Mouse (Mus musculus): Measurements from ENCODE around the gene Gm4858.
A peak's percentile ranks its signal among the peaks of the same experiment; 100 is the strongest.
"Not testable (repeated sequence)": the region's sequence is repeated elsewhere in the genome, so short reads cannot be mapped to it uniquely, and the experiment has no call there.

The Gm4858 gene

GRCm38 (mm10) chr3:93068523-93068922 lies at the start of gene Gm4858:
TSS of gene Gm4858 (plus strand) at chr3:93068823.
- not testable (repeated sequence) for DNase-seq

- no peak for DNase-seq
Observed at GRCm38 (mm10) chr3:93018960-93019359, 49.7 kb upstream of the Gm4858 start, which contains the start of gene Lce1m. TSS of gene Lce1m (minus strand) at chr3:93019060.

- no peak for DNase-seq
Observed at GRCm38 (mm10) chr3:93021171-93021570, 47.5 kb upstream of the Gm4858 start.

GRCm38 (mm10) chr3:93023411-93024184 lies 45.0 kb upstream of the Gm4858 start:
- DNase-seq = no peak

- no peak for DNase-seq
Observed at GRCm38 (mm10) chr3:93025486-93025885, 43.1 kb upstream of the Gm4858 start.

- DNase-seq = peak in 1 of 2 experiments; percentile 24
Observed at GRCm38 (mm10) chr3:93031450-93031849, 37.2 kb upstream of the Gm4858 start.

- DNase-seq = no peak
Observed at GRCm38 (mm10) chr3:93050182-93050581, 18.4 kb upstream of the Gm4858 start.

GRCm38 (mm10) chr3:93052826-93053474 lies 15.7 kb upstream of the Gm4858 start:
- DNase-seq = peak in 1 of 2 experiments; percentile 9

- no peak for DNase-seq
Observed at GRCm38 (mm10) chr3:93086631-93087030, 18.0 kb downstream of the Gm4858 start.

- DNase-seq = not testable (repeated sequence)
Observed at GRCm38 (mm10) chr3:93093581-93093980, 25.0 kb downstream of the Gm4858 start.

- DNase-seq = no peak
Observed at GRCm38 (mm10) chr3:93096447-93096846, 27.8 kb downstream of the Gm4858 start.

GRCm38 (mm10) chr3:93111668-93112067 lies 43.0 kb downstream of the Gm4858 start:
- DNase-seq = no peak

GRCm38 (mm10) chr3:93114481-93114880 lies 45.9 kb downstream of the Gm4858 start:
- peak in 1 of 2 experiments; percentile 27 for DNase-seq

GRCm38 (mm10) chr3:93119101-93119500 lies 50.5 kb downstream of the Gm4858 start:
- no peak for DNase-seq

Measured in cerebellum, postnatal 25 days (tissue).